Mouse (Mus musculus) monocyte, adult 5-6 weeks (primary cell): Measurements from ENCODE around the gene Hspe1. TPM values are rescaled to one million over a fixed set of nuclear protein-coding genes. Genes with fewer than 3 reads are reported as not detected.
A peak's percentile ranks its signal among the peaks of the same experiment; 100 is the strongest.

ENCODE experiments used
- ATAC-seq: fragments of 153-309, 156-312 bp; replicated peaks from 2 replicates; pipeline ENCODE4 v1.8.0; 2017; ENCODE audit warnings: mild to moderate bottlenecking; ENCODE audit not compliant: low TSS enrichment, insufficient number of reproducible peaks, severe bottlenecking, poor library complexity, low FRiP score
- total RNA-seq: library from RNA; stranded (forward); fragments of 200-1000, 200-491, 200-594 nt; gene quantifications from 3 replicates; pipeline ENCODE4 v1.2.3, GENCODE M21; 2017

The Hspe1 gene
- total RNA-seq, 1 experiment from 2014 or later: 100 TPM

DNA sequence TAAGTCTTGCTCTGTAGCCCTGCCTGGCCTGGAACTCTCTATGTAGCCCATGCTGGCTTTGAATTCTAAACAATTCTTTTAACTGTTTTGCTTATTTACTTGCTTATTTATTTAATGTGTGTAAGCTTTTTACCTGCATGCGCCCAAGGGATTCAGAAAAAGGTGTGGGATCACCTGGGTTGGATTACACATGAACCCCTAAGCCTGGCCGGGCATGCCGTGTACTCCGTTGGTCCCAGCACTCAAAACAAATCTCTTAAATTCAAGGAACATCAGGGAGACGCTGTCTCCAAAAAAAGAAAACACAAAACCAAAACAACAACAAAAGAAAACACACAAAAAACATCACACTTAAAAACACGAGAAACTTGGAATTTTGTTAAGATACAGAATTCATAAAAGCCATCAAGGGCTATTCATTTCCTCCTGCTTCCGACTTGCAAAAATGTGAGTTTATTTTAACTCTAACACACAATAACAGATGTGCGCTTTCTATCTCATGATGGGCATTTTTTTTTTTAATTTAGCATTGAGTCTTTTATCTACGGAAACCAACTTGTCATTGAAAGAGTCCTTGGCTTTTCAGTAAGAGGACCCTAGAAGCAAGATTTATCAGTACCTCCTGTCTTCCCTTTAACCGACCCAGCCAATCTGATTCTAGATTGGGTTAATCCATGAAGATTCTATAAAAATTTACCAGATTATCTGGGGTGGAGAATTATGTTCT is 42.4 kb downstream of the Hspe1 start:
- ATAC-seq: no peak

DNA sequence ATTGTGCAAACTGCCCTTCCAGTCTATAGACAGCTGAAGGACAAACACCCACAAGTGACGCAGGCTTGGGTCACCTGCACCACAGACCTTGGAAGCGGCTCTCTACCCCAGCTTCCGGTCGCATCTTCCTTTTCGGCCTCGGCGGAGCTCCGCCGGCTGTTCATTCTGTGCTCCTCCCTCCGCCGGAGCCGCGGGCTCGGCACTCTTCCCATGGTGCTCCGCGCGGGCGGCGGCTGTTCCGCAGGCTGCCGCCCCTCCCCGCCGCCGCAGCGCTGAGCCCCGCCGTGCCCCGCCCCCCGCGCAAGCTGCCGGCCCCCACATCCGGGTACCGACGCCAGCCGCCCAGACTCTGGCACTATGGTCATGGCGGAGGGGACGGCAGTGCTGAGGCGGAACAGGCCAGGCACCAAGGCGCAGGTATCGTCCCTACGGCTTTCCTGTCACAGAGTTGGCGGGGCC is 43.0 kb downstream of the Hspe1 start, which contains the start of gene Mob4:
Gene Mob4 (plus strand): TSS at position 289 of the 459 bp plus-strand sequence.
- ATAC-seq: peak; percentile 92

DNA sequence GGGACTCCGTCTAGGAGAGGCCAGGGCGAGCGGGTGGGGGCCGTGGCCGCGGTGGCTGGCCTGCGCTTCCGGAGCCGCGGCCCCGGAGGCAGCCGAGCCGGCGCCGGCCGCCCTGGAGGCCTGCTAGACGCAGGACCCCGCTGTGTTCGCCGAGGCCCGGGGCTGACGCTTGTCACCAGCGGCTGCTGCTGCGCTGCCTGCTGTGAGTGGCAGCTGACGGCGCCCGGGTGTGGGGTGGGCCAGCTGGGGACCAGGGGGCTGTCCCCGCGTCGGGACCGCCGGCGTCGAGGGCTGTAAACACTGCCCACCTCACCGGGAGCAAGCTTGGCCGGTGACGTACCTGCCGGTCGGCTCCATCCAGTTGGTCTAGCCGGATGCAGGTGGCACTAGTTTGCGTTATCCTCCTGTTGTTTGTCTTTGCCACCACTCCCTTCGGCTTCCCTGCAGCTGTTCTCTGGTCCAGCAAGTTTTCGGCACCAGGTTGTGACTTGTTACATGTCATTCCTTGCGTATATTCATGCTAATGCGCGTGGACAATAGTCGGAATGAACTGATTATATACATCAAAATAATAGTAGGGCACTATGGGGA is 43.6 kb downstream of the Hspe1 start:
- ATAC-seq: peak; percentile 32; the same call in 1 of the 2 replicates

- no peak for ATAC-seq
These were observed 44.4 kb downstream of the Hspe1 start for GRCm38 (mm10) chr1:55132308-55132707.

DNA sequence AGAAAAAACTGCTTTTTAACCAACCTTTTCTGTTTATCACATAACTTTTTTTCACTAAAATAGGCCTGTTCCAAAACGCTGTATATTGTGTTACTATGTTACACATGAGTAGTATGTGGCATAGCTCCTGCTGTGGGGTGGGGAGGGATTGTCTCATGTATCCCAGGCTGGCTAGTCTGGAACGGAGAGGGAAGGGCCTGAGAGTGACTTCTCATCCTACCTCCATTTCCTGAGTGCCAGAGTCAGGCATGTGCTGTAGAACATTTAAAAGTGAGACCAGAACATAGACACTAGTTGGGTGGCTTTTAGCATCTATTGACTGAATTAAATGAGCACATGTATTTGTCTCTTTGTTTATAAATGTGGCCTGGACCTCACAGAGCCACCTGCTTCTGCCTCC is 45.2 kb downstream of the Hspe1 start:
- no peak for ATAC-seq

DNA sequence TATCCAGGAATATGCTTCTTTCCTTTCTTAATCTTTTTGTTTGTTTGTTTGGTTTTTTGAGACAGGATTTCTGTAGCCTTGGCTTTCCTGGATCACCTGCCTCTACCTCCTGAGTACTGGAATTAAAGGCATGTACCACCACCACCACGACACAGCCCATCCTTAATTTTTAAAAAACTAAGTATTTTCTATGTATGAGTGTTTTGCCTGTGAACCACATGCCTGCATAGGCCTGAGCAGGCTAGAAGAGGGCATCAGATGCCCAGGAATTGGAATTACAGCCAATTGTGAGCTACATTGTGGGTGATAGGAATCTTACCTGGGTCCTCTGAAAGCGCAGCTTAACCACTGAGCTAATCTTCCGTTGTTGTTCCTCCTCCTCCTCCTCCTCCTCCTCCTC is 46.4 kb downstream of the Hspe1 start:
- ATAC-seq: no peak

GRCm38 (mm10) chr1:55135846-55136245 is 47.9 kb downstream of the Hspe1 start:
- ATAC-seq: no peak

Other genes starting within 250 kb of the Hspe1 start
- 321 to 541 TPM (median 341 TPM) in 3 replicates for gene Ankrd44, start 161.7 kb upstream of the Hspe1 start, total RNA-seq
- gene Sf3b1, start 60.7 kb upstream of the Hspe1 start, total RNA-seq: 708 to 966 TPM (median 956 TPM) in 3 replicates
- gene Coq10b, start 35.4 kb upstream of the Hspe1 start, total RNA-seq: 71.7 to 116 TPM (median 73.4 TPM) in 3 replicates
- 128 to 155 TPM (median 141 TPM) in 3 replicates for gene Hspd1, start 111 bp downstream of the Hspe1 start, total RNA-seq
- gene Mob4, start 43.1 kb downstream of the Hspe1 start, total RNA-seq: 68.1 to 119 TPM (median 87.3 TPM) in 3 replicates
- gene Rftn2, start 138.7 kb downstream of the Hspe1 start, total RNA-seq: 1.4 to 3.1 TPM (median 2.7 TPM) in 3 replicates
- gene Mars2, start 149.0 kb downstream of the Hspe1 start, total RNA-seq: 3.7 to 7.5 TPM (median 5.2 TPM) in 3 replicates